Mouse (Mus musculus): ENCODE data around the gene Asb17. TPM values are rescaled to one million over a fixed set of nuclear protein-coding genes. Genes with fewer than 3 reads are reported as not detected.
A peak's percentile ranks its signal among the peaks of the same experiment; 100 is the strongest.

Gene Asb17
- polyA plus RNA-seq, 1 experiment, result 0.02 TPM

- Histone ChIP-seq H3K27me3 (ENCODE audit: control insufficient read depth, insufficient read depth, insufficient read length) (no peaks in the 10 kb centered on the region), H3K79me3 (ENCODE audit: low read depth) (no peaks in the 10 kb centered on the region), H3K4me3 (ENCODE audit: insufficient read depth, poor library complexity, severe bottlenecking) (no peak overlapping the region), H3K79me2 (ENCODE audit: control insufficient read depth, insufficient read depth) (no peaks in the 10 kb centered on the region), H3ac (ENCODE audit: control insufficient read depth, insufficient read length, low read depth) (no peak overlapping the region), H3K36me3 (ENCODE audit: control insufficient read depth, insufficient read depth) (peaks cover 2% of the 10 kb centered on the region)
- TF ChIP-seq CEBPB (IDR thresholded peaks at IDR 0.05; ENCODE audit: low read depth) (no peak), FOSL1 (IDR thresholded peaks at IDR 0.05; ENCODE audit: insufficient read depth, low read length, poor library complexity, severe bottlenecking) (no peak), USF1 (IDR thresholded peaks at IDR 0.05; ENCODE audit: low read depth) (no peak), MYOD1 (IDR thresholded peaks at IDR 0.05; ENCODE audit: control insufficient read depth, insufficient read length, low read depth) (no peak), MAX (IDR thresholded peaks at IDR 0.05) (no peak), MYOG (IDR thresholded peaks at IDR 0.05; ENCODE audit: control insufficient read depth, extremely low read depth, insufficient read length) (no peak), CTCF (IDR thresholded peaks at IDR 0.05; ENCODE audit: control insufficient read depth, insufficient read depth, insufficient read length) (no peak)
Measured at GRCm38 (mm10) chr3:153888141-153888540, 44.1 kb downstream of the Asb17 start.

- H3K4me3 ChIP-seq (ENCODE audit: insufficient read depth, poor library complexity, severe bottlenecking), result no peak overlapping the region
- H3K27me3 ChIP-seq (ENCODE audit: control insufficient read depth, insufficient read depth, insufficient read length), result no peaks in the 10 kb centered on the region
- TF ChIP-seq MAX (IDR thresholded peaks at IDR 0.05), result no peak
- TF ChIP-seq CTCF (IDR thresholded peaks at IDR 0.05; ENCODE audit: control insufficient read depth, insufficient read depth, insufficient read length), result no peak
- TF ChIP-seq USF1 (IDR thresholded peaks at IDR 0.05; ENCODE audit: low read depth), result no peak
- TF ChIP-seq MYOD1 (IDR thresholded peaks at IDR 0.05; ENCODE audit: control insufficient read depth, insufficient read length, low read depth), result no peak
- TF ChIP-seq FOSL1 (IDR thresholded peaks at IDR 0.05; ENCODE audit: insufficient read depth, low read length, poor library complexity, severe bottlenecking), result no peak
- peaks cover 2% of the 10 kb centered on the region for H3K36me3 ChIP-seq (ENCODE audit: control insufficient read depth, insufficient read depth)
- no peak overlapping the region for H3ac ChIP-seq (ENCODE audit: control insufficient read depth, insufficient read length, low read depth)
- no peaks in the 10 kb centered on the region for H3K79me3 ChIP-seq (ENCODE audit: low read depth)
- no peaks in the 10 kb centered on the region for H3K79me2 ChIP-seq (ENCODE audit: control insufficient read depth, insufficient read depth)
Measured at GRCm38 (mm10) chr3:153889188-153889781, 45.3 kb downstream of the Asb17 start.

- Histone ChIP-seq H3K79me2 (ENCODE audit: control insufficient read depth, insufficient read depth) (no peaks in the 10 kb centered on the region), H3K4me3 (ENCODE audit: insufficient read depth, poor library complexity, severe bottlenecking) (no peak overlapping the region), H3K79me3 (ENCODE audit: low read depth) (no peaks in the 10 kb centered on the region), H3K27me3 (ENCODE audit: control insufficient read depth, insufficient read depth, insufficient read length) (no peaks in the 10 kb centered on the region), H3ac (ENCODE audit: control insufficient read depth, insufficient read length, low read depth) (no peak overlapping the region), H3K36me3 (ENCODE audit: control insufficient read depth, insufficient read depth) (no peaks in the 10 kb centered on the region)
- TF ChIP-seq CTCF (IDR thresholded peaks at IDR 0.05; ENCODE audit: control insufficient read depth, insufficient read depth, insufficient read length) (no peak), MYOG (IDR thresholded peaks at IDR 0.05; ENCODE audit: control insufficient read depth, extremely low read depth, insufficient read length) (no peak), MYOD1 (IDR thresholded peaks at IDR 0.05; ENCODE audit: control insufficient read depth, insufficient read length, low read depth) (no peak), FOSL1 (IDR thresholded peaks at IDR 0.05; ENCODE audit: insufficient read depth, low read length, poor library complexity, severe bottlenecking) (no peak), CEBPB (IDR thresholded peaks at IDR 0.05; ENCODE audit: low read depth) (no peak), USF1 (IDR thresholded peaks at IDR 0.05; ENCODE audit: low read depth) (no peak), MAX (IDR thresholded peaks at IDR 0.05) (no peak)
Measured at GRCm38 (mm10) chr3:153895454-153895853, 51.4 kb downstream of the Asb17 start.

GRCm38 (mm10) chr3:153897216-153897615 is 53.2 kb downstream of the Asb17 start:
- TF ChIP-seq FOSL1 (IDR thresholded peaks at IDR 0.05; ENCODE audit: insufficient read depth, low read length, poor library complexity, severe bottlenecking) (no peak), MYOD1 (IDR thresholded peaks at IDR 0.05; ENCODE audit: control insufficient read depth, insufficient read length, low read depth) (peak; percentile 45)
- no peaks in the 10 kb centered on the region for H3K79me3 ChIP-seq (ENCODE audit: low read depth)
- H3K79me2 ChIP-seq (ENCODE audit: control insufficient read depth, insufficient read depth), result no peaks in the 10 kb centered on the region
- no peak overlapping the region for H3K4me3 ChIP-seq (ENCODE audit: insufficient read depth, poor library complexity, severe bottlenecking)
- H3K36me3 ChIP-seq (ENCODE audit: control insufficient read depth, insufficient read depth), result peaks cover 5% of the 10 kb centered on the region
- no peak overlapping the region for H3ac ChIP-seq (ENCODE audit: control insufficient read depth, insufficient read length, low read depth)
- H3K27me3 ChIP-seq (ENCODE audit: control insufficient read depth, insufficient read depth, insufficient read length), result no peaks in the 10 kb centered on the region

- Histone ChIP-seq H3K4me3 (ENCODE audit: insufficient read depth, poor library complexity, severe bottlenecking) (no peak overlapping the region), H3K79me2 (ENCODE audit: control insufficient read depth, insufficient read depth) (peaks cover 12% of the 10 kb centered on the region), H3K79me3 (ENCODE audit: low read depth) (peaks cover 7% of the 10 kb centered on the region), H3ac (ENCODE audit: control insufficient read depth, insufficient read length, low read depth) (no peak overlapping the region), H3K36me3 (ENCODE audit: control insufficient read depth, insufficient read depth) (peaks cover 43% of the 10 kb centered on the region), H3K27me3 (ENCODE audit: control insufficient read depth, insufficient read depth, insufficient read length) (no peaks in the 10 kb centered on the region)
- no peak for TF ChIP-seq MAX (IDR thresholded peaks at IDR 0.05)
- TF ChIP-seq MYOD1 (IDR thresholded peaks at IDR 0.05; ENCODE audit: control insufficient read depth, insufficient read length, low read depth), result no peak
- no peak for TF ChIP-seq CTCF (IDR thresholded peaks at IDR 0.05; ENCODE audit: control insufficient read depth, insufficient read depth, insufficient read length)
- TF ChIP-seq USF1 (IDR thresholded peaks at IDR 0.05; ENCODE audit: low read depth), result no peak
- no peak for TF ChIP-seq MYOG (IDR thresholded peaks at IDR 0.05; ENCODE audit: control insufficient read depth, extremely low read depth, insufficient read length)
- TF ChIP-seq FOSL1 (IDR thresholded peaks at IDR 0.05; ENCODE audit: insufficient read depth, low read length, poor library complexity, severe bottlenecking), result no peak
- TF ChIP-seq CEBPB (IDR thresholded peaks at IDR 0.05; ENCODE audit: low read depth), result no peak
Measured at GRCm38 (mm10) chr3:153901904-153902303, 57.9 kb downstream of the Asb17 start.

GRCm38 (mm10) chr3:153902595-153902994 is 58.6 kb downstream of the Asb17 start:
- H3K79me3 ChIP-seq (ENCODE audit: low read depth), result peaks cover 14% of the 10 kb centered on the region
- H3K79me2 ChIP-seq (ENCODE audit: control insufficient read depth, insufficient read depth), result peaks cover 19% of the 10 kb centered on the region
- TF ChIP-seq MAX (IDR thresholded peaks at IDR 0.05), result no peak
- TF ChIP-seq MYOG (IDR thresholded peaks at IDR 0.05; ENCODE audit: control insufficient read depth, extremely low read depth, insufficient read length), result no peak

More at GRCm38 (mm10) chr3:153902595-153902994, 58.6 kb downstream of the Asb17 start:
- Histone ChIP-seq H3K36me3 (ENCODE audit: control insufficient read depth, insufficient read depth) (peaks cover 50% of the 10 kb centered on the region), H3K27me3 (ENCODE audit: control insufficient read depth, insufficient read depth, insufficient read length) (no peaks in the 10 kb centered on the region), H3K4me3 (ENCODE audit: insufficient read depth, poor library complexity, severe bottlenecking) (no peak overlapping the region), H3ac (ENCODE audit: control insufficient read depth, insufficient read length, low read depth) (no peak overlapping the region)

Measured in C2C12 (cell line).